In genomic region chr15:9177038-9177437, GRCm38 (mm10) we compare ENCODE assay signal across 34 mouse cellular contexts.
"Had no signal": no experiment of that assay in that cellular context is flagged by ENCODE, and none has a peak within 500 bp of the region (broad histone marks: within the 10 kb centered on the region; RNA-seq: fewer than 3 reads in every experiment).

No protein-coding gene starts in this region.

- H3K4me1 ChIP-seq: heart, embryonic 12.5 days; heart, embryonic 13.5 days; heart, embryonic 15.5 days; hindbrain, embryonic 10.5 days; hindbrain, embryonic 12.5 days; hindbrain, embryonic 13.5 days; hindbrain, embryonic 15.5 days; intestine, embryonic 15.5 days; kidney, embryonic 15.5 days had no signal

- H3K4me2 ChIP-seq: heart, embryonic 11.5 days; heart, embryonic 12.5 days; heart, embryonic 13.5 days; heart, embryonic 15.5 days; hindbrain, embryonic 12.5 days; hindbrain, embryonic 13.5 days; hindbrain, embryonic 14.5 days; hindbrain, embryonic 15.5 days; intestine, embryonic 15.5 days; kidney, embryonic 15.5 days had no signal

- ATAC-seq: hindbrain, embryonic 16.5 days; hindbrain, postnatal 0 days; inflammation-experienced regulatory T-cells, adult 6 months; intestine, embryonic 15.5 days; intestine, embryonic 16.5 days; intestine, postnatal 0 days had no signal

- H3K9ac ChIP-seq: heart, embryonic 12.5 days; heart, embryonic 13.5 days; heart, embryonic 15.5 days; hindbrain, embryonic 12.5 days; hindbrain, embryonic 13.5 days; hindbrain, embryonic 14.5 days; hindbrain, embryonic 15.5 days; intestine, embryonic 15.5 days; kidney, embryonic 15.5 days had no signal

- H3K36me3 ChIP-seq: intestine, embryonic 15.5 days had no signal

- H3K4me3 ChIP-seq: heart, embryonic 12.5 days; heart, embryonic 13.5 days; heart, embryonic 15.5 days; hindbrain, embryonic 10.5 days; hindbrain, embryonic 12.5 days; hindbrain, embryonic 13.5 days; hindbrain, embryonic 15.5 days; intestine, embryonic 15.5 days; kidney, embryonic 15.5 days; layer of hippocampus, adult 2 months had no signal

- DNase-seq: heart, postnatal 10 days; heart, postnatal 14 days; heart, postnatal 36 days; heart, postnatal 4 days; kidney, adult 11 months; kidney, adult 18-20 months; kidney, adult 2 months; kidney, adult 8-10 months; kidney, adult 9 months; kidney, postnatal 10 days; kidney, postnatal 14 days; kidney, postnatal 25 days; kidney, postnatal 36 days; kidney, postnatal 4 days; layer of hippocampus, adult 9-11 months; layer of hippocampus, postnatal 36 days had no signal

- H3K27ac ChIP-seq: heart, embryonic 13.5 days; heart, embryonic 15.5 days; hindbrain, embryonic 10.5 days; hindbrain, embryonic 12.5 days; hindbrain, embryonic 13.5 days; hindbrain, embryonic 14.5 days; hindbrain, embryonic 15.5 days; hindbrain, postnatal 0 days; intestine, embryonic 15.5 days; kidney, embryonic 15.5 days; kidney, postnatal 0 days; layer of hippocampus, adult 2 months had no signal

- H3K9me3 ChIP-seq: heart, embryonic 12.5 days; heart, embryonic 13.5 days; heart, embryonic 15.5 days; hindbrain, embryonic 10.5 days; hindbrain, embryonic 12.5 days; hindbrain, embryonic 13.5 days; hindbrain, embryonic 15.5 days; intestine, embryonic 15.5 days; kidney, embryonic 15.5 days had no signal

- H3K27me3 ChIP-seq: heart, embryonic 12.5 days; heart, embryonic 13.5 days; heart, embryonic 15.5 days; hindbrain, embryonic 12.5 days; hindbrain, embryonic 13.5 days; hindbrain, embryonic 15.5 days; intestine, embryonic 15.5 days; kidney, embryonic 15.5 days had no signal
